Mouse (Mus musculus): ENCODE results near the gene Bola2.
"Not testable (repeated sequence)": the region's sequence is repeated elsewhere in the genome, so short reads cannot be mapped to it uniquely, and the experiment has no call there.

Bola2 gene

DNA sequence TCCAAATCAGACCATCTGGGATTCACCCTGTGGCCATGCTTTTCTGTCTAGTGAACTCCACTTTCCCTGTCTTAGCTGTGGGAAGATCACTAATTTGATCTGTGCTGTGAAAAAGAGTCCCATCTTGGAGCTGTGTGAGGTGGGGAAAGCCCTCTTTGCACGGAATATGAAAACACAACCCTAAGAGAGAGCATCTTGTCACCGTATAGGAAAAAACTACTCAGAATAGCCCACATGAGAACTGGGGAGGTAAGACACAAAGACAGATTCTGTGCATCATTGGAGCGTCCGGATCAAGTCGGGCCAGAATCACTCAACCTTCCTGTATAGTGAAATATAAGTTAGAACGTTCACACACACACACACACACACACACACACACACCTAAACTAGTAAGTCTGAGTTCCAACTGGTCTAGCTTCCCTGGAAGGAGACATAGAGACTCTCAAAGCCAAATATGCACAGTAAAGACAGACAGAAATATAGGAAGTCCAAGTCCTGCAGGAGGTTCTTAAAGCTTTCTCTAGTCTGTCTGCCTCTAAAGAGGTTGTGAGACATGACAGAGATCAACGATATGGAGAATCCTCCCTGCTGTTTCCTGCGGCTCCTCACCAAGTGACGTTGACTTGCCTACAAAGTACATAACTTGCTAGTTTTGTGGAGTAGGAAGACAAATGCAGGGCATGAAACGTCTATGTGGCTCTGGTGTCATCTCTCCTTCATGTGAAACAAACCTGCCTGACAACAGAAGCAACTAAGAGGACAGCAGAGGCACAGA is 13.2 kb downstream of the Bola2 start:
- DNase-seq (ENCODE audit: low read depth, low spot score), result no peak

GRCm38 (mm10) chr7:126710266-126710665 is 15.1 kb downstream of the Bola2 start:
- no peak for DNase-seq (ENCODE audit: low read depth, low spot score)

DNA sequence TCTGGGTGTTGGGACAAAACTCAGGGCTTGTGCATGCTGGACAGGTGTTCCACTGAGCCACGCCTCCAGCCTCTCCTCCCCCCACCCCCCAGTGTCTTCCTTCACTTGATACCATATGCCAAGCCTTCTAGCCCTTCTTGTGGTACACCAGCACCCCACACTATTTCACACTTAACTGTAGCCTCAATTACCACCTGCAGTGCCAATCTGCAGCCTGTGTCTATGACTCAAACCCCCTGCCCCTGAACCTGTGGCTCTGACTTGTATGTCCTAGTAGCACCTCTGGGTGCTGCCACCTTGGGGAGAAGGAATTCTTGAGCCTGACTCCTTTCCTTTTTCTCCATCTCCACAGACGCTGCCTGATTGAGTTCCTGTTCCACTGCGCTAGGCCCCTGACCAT is 16.7 kb downstream of the Bola2 start:
- DNase-seq (ENCODE audit: low read depth, low spot score), result no peak

GRCm38 (mm10) chr7:126715679-126716078 is 20.5 kb downstream of the Bola2 start:
- DNase-seq (ENCODE audit: low read depth, low spot score), result no peak

- DNase-seq (ENCODE audit: low read depth, low spot score), result no peak
These were observed 22.4 kb downstream of the Bola2 start for GRCm38 (mm10) chr7:126717566-126717965.

GRCm38 (mm10) chr7:126718787-126719337 is 23.7 kb downstream of the Bola2 start:
- DNase-seq (ENCODE audit: low read depth, low spot score), result no peak

DNA sequence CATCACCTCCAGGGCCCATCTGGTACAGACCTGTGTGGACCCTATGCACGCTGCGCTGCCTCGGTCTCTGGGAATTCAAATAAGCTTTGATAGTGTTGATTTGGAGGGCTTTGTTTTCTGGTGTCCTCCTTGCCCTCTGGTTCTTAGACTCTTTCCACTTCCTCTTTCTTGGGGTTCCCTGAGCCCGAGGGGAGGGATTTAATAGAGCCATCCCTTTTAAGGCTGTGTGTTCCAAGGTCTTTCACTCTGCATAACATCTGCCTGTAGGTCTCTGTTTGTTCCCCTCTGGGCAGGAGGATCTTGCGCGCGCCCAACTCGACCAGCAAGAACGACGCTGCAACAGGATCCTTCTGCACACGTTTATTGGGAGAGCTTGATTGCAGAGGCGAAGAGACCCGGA is 26.4 kb downstream of the Bola2 start:
- no peak for DNase-seq (ENCODE audit: low read depth, low spot score)

GRCm38 (mm10) chr7:126725077-126725476 is 29.9 kb downstream of the Bola2 start:
- DNase-seq (ENCODE audit: low read depth, low spot score), result no peak

- no peak for DNase-seq (ENCODE audit: low read depth, low spot score)
These were observed 30.5 kb downstream of the Bola2 start for GRCm38 (mm10) chr7:126725667-126726066.

DNA sequence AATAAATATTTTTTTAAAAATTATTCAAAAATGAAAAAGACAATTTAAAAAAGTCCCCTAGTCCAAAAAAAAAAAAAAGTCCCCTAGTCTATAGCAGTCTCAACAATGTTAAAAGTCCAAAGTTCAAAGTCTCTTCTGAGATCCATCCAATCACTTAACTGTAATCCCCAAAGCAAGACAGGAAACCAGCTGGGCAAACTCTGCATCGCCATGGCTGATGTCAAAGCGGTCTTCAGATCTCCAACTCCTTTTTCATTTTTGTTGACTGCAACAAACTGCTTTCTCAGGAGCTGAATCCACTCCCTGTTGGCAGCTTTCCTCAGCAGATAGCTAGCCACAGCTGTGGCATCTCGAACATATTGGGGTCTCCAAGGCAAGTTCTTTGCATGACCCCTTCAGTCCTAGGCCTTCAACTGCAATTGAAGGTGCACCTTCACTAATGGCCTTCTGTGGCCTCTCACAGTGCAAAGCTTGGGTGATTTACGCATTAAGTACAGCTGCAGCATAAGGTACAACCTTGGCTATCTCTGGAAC is 35.1 kb downstream of the Bola2 start:
- not testable (repeated sequence) for DNase-seq (ENCODE audit: low read depth, low spot score)

GRCm38 (mm10) chr7:126736122-126736521 is 40.9 kb downstream of the Bola2 start:
- DNase-seq (ENCODE audit: low read depth, low spot score), result no peak

DNA sequence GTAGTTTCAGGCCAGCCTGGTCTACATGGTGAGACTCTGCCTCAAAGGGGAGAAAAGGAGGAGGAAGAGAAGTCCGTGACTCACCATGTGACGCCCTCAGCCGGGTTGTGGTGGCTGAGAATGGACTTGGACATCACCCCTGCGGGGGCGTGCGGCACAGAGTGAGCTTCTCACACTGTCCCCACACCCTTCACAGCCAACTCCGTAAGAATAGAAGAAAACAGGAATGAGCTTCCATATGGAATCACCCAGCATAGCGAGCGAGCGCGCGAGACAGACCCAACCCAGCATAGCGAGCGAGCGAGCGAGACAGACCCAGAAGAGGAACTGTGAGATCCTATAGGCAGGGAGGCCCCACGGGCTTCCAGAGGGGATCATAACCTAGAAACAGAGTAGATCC is 44.4 kb downstream of the Bola2 start:
- no peak for DNase-seq (ENCODE audit: low read depth, low spot score)

DNA sequence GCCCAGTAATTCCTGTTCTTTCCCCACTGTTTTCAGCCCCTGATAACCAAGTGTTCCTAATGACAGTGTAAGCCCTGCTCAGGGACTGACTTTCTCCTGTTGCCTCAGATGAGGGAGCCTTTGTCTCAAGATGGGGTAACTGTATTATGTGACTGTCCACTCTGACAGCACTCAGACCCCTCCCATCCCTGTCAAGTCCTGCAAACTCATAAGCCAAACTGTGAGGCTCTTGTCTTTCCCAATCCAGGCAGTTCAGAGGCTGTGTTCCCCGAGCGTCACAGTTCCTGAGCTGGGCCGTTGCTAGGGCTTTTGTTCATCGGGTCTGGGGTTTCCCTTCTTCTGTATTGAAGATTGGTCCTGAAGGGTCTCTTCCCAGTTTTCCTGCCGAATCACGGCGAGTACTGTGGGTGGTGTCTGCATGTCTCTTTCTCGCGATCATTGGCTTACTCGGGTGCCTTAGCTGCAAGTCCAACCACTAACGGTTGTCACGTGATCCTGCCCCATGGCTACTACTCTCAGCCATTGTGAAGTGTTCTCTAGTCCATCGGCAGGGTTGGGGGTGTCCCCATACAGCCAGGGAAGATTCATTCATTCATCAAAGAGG is 45.0 kb downstream of the Bola2 start:
- no peak for DNase-seq (ENCODE audit: low read depth, low spot score)

GRCm38 (mm10) chr7:126740977-126741376 is 45.8 kb downstream of the Bola2 start:
- no peak for DNase-seq (ENCODE audit: low read depth, low spot score)

GRCm38 (mm10) chr7:126741452-126741851 is 46.3 kb downstream of the Bola2 start:
- no peak for DNase-seq (ENCODE audit: low read depth, low spot score)

GRCm38 (mm10) chr7:126741964-126742482 is 46.8 kb downstream of the Bola2 start:
- DNase-seq (ENCODE audit: low read depth, low spot score), result no peak

DNA sequence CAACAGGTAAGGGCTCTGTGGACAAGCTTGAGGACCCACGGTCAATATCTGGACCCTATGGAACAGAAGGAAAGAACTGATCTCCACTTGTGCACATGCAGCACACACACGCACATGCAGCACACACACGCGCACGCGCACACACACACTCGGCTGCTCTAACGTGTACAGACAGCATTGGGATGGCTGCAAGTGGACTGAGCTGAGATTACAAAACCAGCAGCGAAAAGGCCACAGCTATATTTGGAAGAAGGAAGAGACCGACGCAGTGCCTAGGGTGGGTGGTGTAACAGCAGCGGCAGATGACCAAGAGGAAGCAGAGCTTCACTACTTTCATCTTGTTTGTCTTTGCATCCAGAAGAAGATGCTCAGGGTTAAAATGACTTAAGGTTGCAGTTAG is 50.9 kb downstream of the Bola2 start:
- DNase-seq (ENCODE audit: low read depth, low spot score), result no peak

GRCm38 (mm10) chr7:126746798-126747197 is 51.6 kb downstream of the Bola2 start:
- no peak for DNase-seq (ENCODE audit: low read depth, low spot score)

DNA sequence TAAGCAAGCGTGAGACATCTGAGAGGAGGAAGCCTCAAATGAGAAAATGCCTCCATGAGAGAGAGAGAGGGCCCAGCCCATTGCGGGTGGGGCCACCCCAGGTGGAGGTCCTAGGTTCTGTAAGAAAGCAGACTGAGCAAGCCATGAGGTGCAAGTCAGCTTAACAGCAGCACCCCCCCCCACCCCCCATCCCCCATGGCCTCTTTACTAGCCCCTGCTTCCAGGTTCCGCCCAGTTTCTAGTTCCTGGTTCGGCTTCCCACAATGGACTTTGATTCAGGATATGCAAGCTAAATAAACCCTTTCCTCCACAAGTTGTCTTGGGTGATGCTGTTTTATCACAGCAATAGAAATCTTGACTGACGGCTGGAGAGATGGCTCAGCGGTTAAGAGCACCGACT is 53.6 kb downstream of the Bola2 start:
- DNase-seq (ENCODE audit: low read depth, low spot score), result no peak

Measured in c-Kit-negative CD71-positive TER-119-positive erythroid progenitor cells, embryonic 14.5 days (primary cell).